ENCODE assay signal across 9 mouse cellular contexts in genomic region chr6:72232411-72232810, GRCm38 (mm10). TPM values are rescaled to one million over a fixed set of nuclear protein-coding genes. Genes with fewer than 3 reads are reported as not detected.
DNase-seq lines count a peak whose midpoint lies in the region; ATAC-seq and TF ChIP-seq lines count a peak whose summit lies in the region.
"Had no signal": no experiment of that assay in that cellular context is flagged by ENCODE, and none has a peak within 500 bp of the region (broad histone marks: within the 10 kb centered on the region; RNA-seq: fewer than 3 reads in every experiment).

No protein-coding gene starts in this region.

- H3K27me3 ChIP-seq in kidney, embryonic 14.5 days (ENCODE audit: control insufficient read depth, insufficient read depth, low read length): peaks cover 10% of the 10 kb centered on the region; the same call in 1 of the 2 replicates
- H3K27me3 ChIP-seq in spleen, adult 2 months (ENCODE audit: control insufficient read depth, insufficient read depth, low read length): peaks cover 19% of the 10 kb centered on the region
- peaks cover 96% of the 10 kb centered on the region for H3K27me3 ChIP-seq in hindbrain, embryonic 13.5 days

- no peak overlapping the region for H3K27ac ChIP-seq in kidney, embryonic 14.5 days (ENCODE audit: low read depth, low read length)
- H3K27ac ChIP-seq in spleen, adult 2 months (ENCODE audit: insufficient read depth, low read length): no peak overlapping the region
- no peak overlapping the region for H3K27ac ChIP-seq in hindbrain, embryonic 13.5 days

- ATAC-seq in kidney, embryonic 14.5 days (ENCODE audit: low FRiP score, low TSS enrichment): no peak
- ATAC-seq in hindbrain, embryonic 13.5 days (ENCODE audit: low FRiP score): no peak

- TF ChIP-seq POLR2A in spleen, adult 2 months (IDR thresholded peaks at IDR 0.05; ENCODE audit: low read depth, low read length): no peak

- no peak overlapping the region for H3K9ac ChIP-seq in kidney, embryonic 14.5 days (ENCODE audit: low read depth, low read length)
- H3K9ac ChIP-seq in hindbrain, embryonic 13.5 days: no peak overlapping the region

- no peaks in the 10 kb centered on the region for H3K36me3 ChIP-seq in kidney, embryonic 14.5 days (ENCODE audit: control insufficient read depth, insufficient read depth, low read length)
- no peaks in the 10 kb centered on the region for H3K36me3 ChIP-seq in spleen, adult 2 months (ENCODE audit: control insufficient read depth, insufficient read depth, low read length)
- H3K36me3 ChIP-seq in hindbrain, embryonic 13.5 days: no peaks in the 10 kb centered on the region

- H3K9me3 ChIP-seq in kidney, embryonic 14.5 days (ENCODE audit: control insufficient read depth, low read length): no peaks in the 10 kb centered on the region
- no peaks in the 10 kb centered on the region for H3K9me3 ChIP-seq in hindbrain, embryonic 13.5 days

- TF ChIP-seq CTCF in spleen, adult 2 months (IDR thresholded peaks at IDR 0.05; ENCODE audit: extremely low read depth, insufficient read depth, insufficient read length, insufficient replicate concordance): no peak

- WGBS in kidney, embryonic 14.5 days: 89% methylated on average over 14 of the region's 14 CpGs
- WGBS in spleen, adult 2 months: 77% methylated on average over 14 of the region's 14 CpGs
- WGBS in hindbrain, embryonic 13.5 days: 89% methylated on average over 14 of the region's 14 CpGs

- peak overlapping the region; percentile 97 for H3K4me2 ChIP-seq in kidney, embryonic 14.5 days (replicated peaks; ENCODE audit: low read depth, low read length)
- peak overlapping the region; percentile 95 for H3K4me2 ChIP-seq in hindbrain, embryonic 13.5 days

- H3K4me3 ChIP-seq in kidney, embryonic 14.5 days (ENCODE audit: low read length): peak overlapping the region; percentile 69; the same call in 1 of the 2 replicates
- 0 out of 2 replicates have a peak overlapping the region, but pooled peaks have one; percentile 20 for H3K4me3 ChIP-seq in spleen, adult 2 months (ENCODE audit: extremely low read depth, insufficient read depth, insufficient read length)
- peak overlapping the region; percentile 49; the same call in 1 of the 2 replicates for H3K4me3 ChIP-seq in hindbrain, embryonic 13.5 days

- DNase-seq in kidney, adult 9 months: no peak
- no peak for DNase-seq in spleen, adult 2 months (ENCODE audit: low read depth in 1 of 2, low spot score in 2 of 2)
- DNase-seq in spleen, adult 12 weeks (ENCODE audit: low spot score): no peak
- no peak for DNase-seq in embryo, embryonic 11 days
- DNase-seq in urinary bladder, adult 18-20 months (ENCODE audit: low spot score in 2 of 2): no peak
- DNase-seq: kidney, postnatal 14 days; thymus, postnatal 14 days had no signal

- H3K4me1 ChIP-seq in kidney, embryonic 14.5 days (ENCODE audit: control insufficient read depth, insufficient read depth, low read length): peaks cover 25% of the 10 kb centered on the region
- peaks cover 16% of the 10 kb centered on the region for H3K4me1 ChIP-seq in spleen, adult 2 months (ENCODE audit: control insufficient read depth, insufficient read depth, insufficient read length)
- peaks cover 55% of the 10 kb centered on the region for H3K4me1 ChIP-seq in hindbrain, embryonic 13.5 days (replicated peaks)

RNA-seq across cellular contexts. Expression of gene Atoh8, which starts 3.0 kb away (rescaled TPM):
- 13.3 and 14.2 TPM in 2 replicates for polyA plus RNA-seq in kidney, embryonic 14.5 days (2014; fragmentation: Nextera tagmentation; extraction: Ambion mirVana)
- polyA plus RNA-seq in spleen, adult 2 months (2012; rRNA removed): 9.3 and 10.7 TPM in 2 replicates
- 3.2 and 4.2 TPM in 2 replicates for polyA plus RNA-seq in hindbrain, embryonic 13.5 days (2015; fragmentation: Nextera tagmentation; extraction: Ambion mirVana)
